Mouse (Mus musculus): Measurements from ENCODE around the gene Igf1r. TPM values are rescaled to one million over a fixed set of nuclear protein-coding genes. Genes with fewer than 3 reads are reported as not detected.

The Igf1r gene
- polyA plus RNA-seq, 1 experiment from 2014 or later = 15.2 TPM

DNA sequence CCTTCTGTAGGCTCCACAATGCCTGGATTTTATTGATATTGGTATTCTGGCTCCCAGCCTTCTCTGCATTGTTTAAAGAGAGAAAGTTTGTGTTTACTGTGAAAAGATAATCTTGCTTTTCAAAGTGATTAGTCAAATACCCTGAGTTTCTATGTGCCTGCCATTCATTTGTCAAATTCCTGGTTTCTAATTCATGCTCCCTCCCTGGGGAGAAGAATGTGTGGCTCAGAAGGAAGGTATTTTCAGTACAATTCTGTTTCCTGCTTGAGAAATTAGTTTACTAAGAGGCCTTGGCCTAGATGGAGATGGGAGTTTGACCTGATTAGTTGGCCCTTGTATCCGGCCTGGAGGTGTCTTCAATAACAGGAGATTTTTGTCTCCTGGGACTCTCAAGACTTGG lies 228.5 kb downstream of the Igf1r start:
- Histone ChIP-seq H3K9ac (no peak overlapping the region), H3K4me3 (replicated peaks) (no peak overlapping the region), H3K36me3 (peaks cover 13% of the 10 kb centered on the region; the same call in 1 of the 2 replicates), H3K4me1 (replicated peaks) (no peaks in the 10 kb centered on the region), H3K9me3 (no peaks in the 10 kb centered on the region), H3K27ac (no peak overlapping the region), H3K4me2 (replicated peaks) (no peak overlapping the region), H3K27me3 (replicated peaks) (no peaks in the 10 kb centered on the region)
- WGBS = 66% methylated on average over 1 of the region's 1 CpGs
- ATAC-seq = no peak

DNA sequence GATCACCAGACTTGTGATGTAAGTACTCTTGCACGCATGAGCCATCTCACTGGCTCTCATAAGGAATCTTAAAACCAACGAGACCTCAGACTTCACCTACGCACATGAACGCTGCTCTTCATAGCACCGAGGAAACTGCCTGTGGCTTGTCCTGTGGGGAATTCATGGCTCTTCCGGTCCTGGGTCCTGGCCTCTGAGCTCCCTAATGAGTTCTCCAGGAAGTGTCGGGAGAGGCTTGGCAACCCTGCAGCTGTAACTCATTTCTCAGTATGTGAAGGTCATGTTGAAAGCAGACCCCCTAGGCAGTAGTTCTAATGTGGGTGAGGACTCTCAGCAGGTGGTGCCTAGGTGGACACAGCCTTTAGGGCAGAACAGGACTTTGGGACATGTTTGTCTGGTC lies 229.4 kb downstream of the Igf1r start:
- Histone ChIP-seq H3K4me1 (replicated peaks) (no peaks in the 10 kb centered on the region), H3K9me3 (no peaks in the 10 kb centered on the region), H3K9ac (no peak overlapping the region), H3K27me3 (replicated peaks) (no peaks in the 10 kb centered on the region), H3K4me2 (replicated peaks) (no peak overlapping the region), H3K36me3 (peaks cover 13% of the 10 kb centered on the region; the same call in 1 of the 2 replicates), H3K27ac (no peak overlapping the region), H3K4me3 (replicated peaks) (no peak overlapping the region)
- ATAC-seq = no peak
- WGBS = 77% methylated on average over 7 of the region's 7 CpGs

- Histone ChIP-seq H3K4me3 (replicated peaks) (no peak overlapping the region), H3K27ac (no peak overlapping the region), H3K27me3 (replicated peaks) (no peaks in the 10 kb centered on the region), H3K9ac (no peak overlapping the region), H3K4me2 (replicated peaks) (no peak overlapping the region), H3K4me1 (replicated peaks) (no peaks in the 10 kb centered on the region), H3K9me3 (no peaks in the 10 kb centered on the region), H3K36me3 (peaks cover 13% of the 10 kb centered on the region; the same call in 1 of the 2 replicates)
- 91% methylated on average over 6 of the region's 6 CpGs for WGBS
- no peak for ATAC-seq
Observed at GRCm38 (mm10) chr7:68182773-68183172, 230.1 kb downstream of the Igf1r start.

GRCm38 (mm10) chr7:68183421-68183820 lies 230.8 kb downstream of the Igf1r start:
- Histone ChIP-seq H3K27me3 (replicated peaks) (no peaks in the 10 kb centered on the region), H3K4me3 (replicated peaks) (no peak overlapping the region), H3K27ac (no peak overlapping the region), H3K9ac (no peak overlapping the region), H3K9me3 (no peaks in the 10 kb centered on the region), H3K4me2 (replicated peaks) (no peak overlapping the region), H3K36me3 (peaks cover 13% of the 10 kb centered on the region; the same call in 1 of the 2 replicates), H3K4me1 (replicated peaks) (no peaks in the 10 kb centered on the region)
- ATAC-seq = no peak
- WGBS = 87% methylated on average over 10 of the region's 10 CpGs

- Histone ChIP-seq H3K4me2 (replicated peaks) (no peak overlapping the region), H3K9me3 (no peaks in the 10 kb centered on the region), H3K27me3 (replicated peaks) (no peaks in the 10 kb centered on the region), H3K4me1 (replicated peaks) (no peaks in the 10 kb centered on the region), H3K36me3 (peaks cover 27% of the 10 kb centered on the region), H3K9ac (no peak overlapping the region), H3K4me3 (replicated peaks) (no peak overlapping the region), H3K27ac (no peak overlapping the region)
- ATAC-seq = no peak
- WGBS = 63% methylated on average over 6 of the region's 6 CpGs
Observed at GRCm38 (mm10) chr7:68189211-68189610, 236.6 kb downstream of the Igf1r start.

DNA sequence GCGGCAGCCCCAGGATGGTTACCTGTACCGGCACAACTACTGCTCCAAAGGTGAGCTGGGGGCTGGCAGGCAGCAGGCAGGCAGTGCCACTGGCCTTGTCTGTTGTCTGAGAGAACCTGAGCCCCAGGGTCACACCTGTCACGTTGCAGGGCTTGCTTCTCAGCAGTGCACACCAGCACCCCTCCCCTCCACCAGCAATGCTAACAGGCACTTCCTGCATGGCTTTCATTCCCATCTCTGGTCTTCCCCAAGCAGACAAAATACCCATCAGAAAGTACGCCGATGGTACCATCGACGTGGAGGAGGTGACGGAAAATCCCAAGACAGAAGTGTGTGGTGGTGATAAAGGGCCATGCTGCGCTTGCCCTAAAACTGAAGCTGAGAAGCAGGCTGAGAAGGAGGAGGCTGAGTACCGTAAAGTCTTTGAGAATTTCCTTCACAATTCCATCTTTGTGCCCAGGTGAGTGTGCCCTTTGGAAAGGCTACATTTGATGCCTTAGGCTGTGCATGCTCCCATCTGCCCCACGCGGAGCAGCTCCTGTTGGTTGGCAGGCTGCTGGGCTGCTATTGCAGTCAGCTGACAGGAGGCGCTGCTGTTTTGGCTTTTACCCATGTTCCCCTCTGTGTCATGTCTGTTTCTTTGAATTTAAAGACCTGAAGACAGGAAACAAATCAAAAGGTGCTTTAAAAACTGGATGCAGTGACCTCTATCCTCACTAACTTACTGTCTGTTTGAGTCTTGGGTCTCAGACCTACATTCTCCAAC lies 237.2 kb downstream of the Igf1r start:
- ATAC-seq = no peak
- Histone ChIP-seq H3K4me3 (replicated peaks) (no peak overlapping the region), H3K9ac (no peak overlapping the region), H3K27me3 (replicated peaks) (no peaks in the 10 kb centered on the region), H3K4me1 (replicated peaks) (no peaks in the 10 kb centered on the region), H3K36me3 (peaks cover 23% of the 10 kb centered on the region), H3K9me3 (no peaks in the 10 kb centered on the region), H3K27ac (no peak overlapping the region), H3K4me2 (replicated peaks) (no peak overlapping the region)
- WGBS = 87% methylated on average over 13 of the region's 13 CpGs

GRCm38 (mm10) chr7:68193958-68194695 lies 241.5 kb downstream of the Igf1r start:
- Histone ChIP-seq H3K36me3 (peaks cover 20% of the 10 kb centered on the region; the same call in 1 of the 2 replicates), H3K27me3 (replicated peaks) (no peaks in the 10 kb centered on the region), H3K4me3 (replicated peaks) (no peak overlapping the region), H3K27ac (no peak overlapping the region), H3K4me1 (replicated peaks) (no peaks in the 10 kb centered on the region), H3K9ac (no peak overlapping the region), H3K9me3 (no peaks in the 10 kb centered on the region), H3K4me2 (replicated peaks) (no peak overlapping the region)
- 80% methylated on average over 15 of the region's 15 CpGs for WGBS
- ATAC-seq = no peak

DNA sequence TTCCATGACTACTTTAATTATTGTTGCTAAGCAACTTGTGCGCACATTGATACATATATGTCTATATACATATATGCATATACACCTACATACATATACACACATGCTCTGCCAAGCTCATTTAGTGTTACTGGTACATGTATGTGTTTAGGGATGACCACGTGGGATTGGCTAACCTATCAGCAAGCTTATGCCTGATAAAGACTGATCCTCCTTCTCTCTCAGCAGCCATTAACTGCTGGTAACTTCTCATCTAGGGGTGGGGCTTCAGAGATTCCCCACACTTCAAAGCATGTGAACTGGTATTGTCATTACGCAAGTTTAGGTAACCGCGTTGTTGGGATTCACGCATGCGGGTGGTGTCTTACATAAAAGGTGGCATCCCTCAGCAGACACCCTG lies 247.0 kb downstream of the Igf1r start:
- no peaks in the 10 kb centered on the region for H3K4me1 ChIP-seq (replicated peaks)
- whole genome bisulfite sequencing = 95% methylated on average over 7 of the region's 7 CpGs
- H3K36me3 ChIP-seq = peaks cover 12% of the 10 kb centered on the region; the same call in 1 of the 2 replicates
- no peak overlapping the region for H3K9ac ChIP-seq
- H3K4me3 ChIP-seq (replicated peaks) = no peak overlapping the region
- no peak overlapping the region for H3K4me2 ChIP-seq (replicated peaks)
- no peak overlapping the region for H3K27ac ChIP-seq
- no peaks in the 10 kb centered on the region for H3K27me3 ChIP-seq (replicated peaks)
- ATAC-seq = no peak
- H3K9me3 ChIP-seq = no peaks in the 10 kb centered on the region

DNA sequence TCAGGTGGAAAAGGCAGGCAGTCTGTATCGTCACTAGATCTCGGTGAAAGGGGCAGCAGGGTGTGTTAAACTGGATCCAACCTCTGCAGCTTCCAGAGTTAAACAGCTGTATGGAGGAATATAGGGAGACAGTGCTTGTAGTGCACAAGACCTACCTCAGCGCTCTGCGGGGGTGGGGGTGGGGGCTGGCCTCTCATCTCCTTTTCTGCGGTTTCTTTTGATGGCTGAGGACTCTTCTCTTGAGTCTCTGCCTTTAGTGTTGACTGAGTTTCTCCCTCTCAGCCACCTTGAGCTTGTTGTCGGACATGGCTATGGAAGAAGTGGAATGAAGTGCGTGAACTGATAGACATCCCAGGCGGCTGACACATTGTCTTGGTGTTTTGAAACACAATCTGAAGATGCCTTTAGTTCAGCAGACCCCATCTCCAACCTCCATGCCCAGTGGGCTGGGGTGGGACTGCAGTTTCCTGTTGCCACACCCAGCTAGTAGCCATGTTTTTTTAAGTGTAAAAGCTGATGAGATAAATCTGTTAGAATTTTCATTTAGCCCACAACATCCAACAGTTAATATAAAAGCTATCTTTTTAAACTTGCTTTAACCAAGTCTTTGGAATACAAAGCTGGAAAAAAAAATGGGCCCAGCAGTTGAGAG lies 253.3 kb downstream of the Igf1r start:
- H3K27me3 ChIP-seq (replicated peaks) = no peaks in the 10 kb centered on the region
- H3K4me3 ChIP-seq (replicated peaks) = no peak overlapping the region
- WGBS = 92% methylated on average over 8 of the region's 8 CpGs
- no peak overlapping the region for H3K9ac ChIP-seq
- H3K4me2 ChIP-seq (replicated peaks) = no peak overlapping the region
- no peaks in the 10 kb centered on the region for H3K4me1 ChIP-seq (replicated peaks)
- H3K9me3 ChIP-seq = no peaks in the 10 kb centered on the region
- H3K36me3 ChIP-seq = peaks cover 15% of the 10 kb centered on the region
- H3K27ac ChIP-seq = no peak overlapping the region
- no peak for ATAC-seq

DNA sequence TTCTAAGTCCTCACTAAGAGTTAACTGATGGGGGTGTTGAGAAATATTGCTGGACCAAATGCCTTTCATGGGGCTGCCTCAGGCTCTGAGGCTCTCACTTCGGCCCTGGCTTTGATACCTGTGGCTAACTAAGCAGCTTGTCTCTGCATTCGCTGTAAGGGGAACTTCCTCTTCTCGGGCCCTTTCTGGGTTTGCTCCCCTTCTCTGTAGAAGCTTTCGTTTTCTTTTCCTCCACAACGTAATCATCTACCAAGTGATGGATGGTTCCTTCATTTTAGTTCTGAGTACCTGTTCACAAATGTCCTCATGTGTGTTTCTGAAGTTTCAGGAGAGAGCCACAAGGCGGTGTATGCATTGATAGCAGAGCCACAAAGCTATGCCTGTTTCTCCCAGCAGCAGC lies 256.4 kb downstream of the Igf1r start:
- Histone ChIP-seq H3K27me3 (replicated peaks) (no peaks in the 10 kb centered on the region), H3K4me2 (replicated peaks) (no peak overlapping the region), H3K9me3 (no peaks in the 10 kb centered on the region), H3K4me3 (replicated peaks) (no peak overlapping the region), H3K27ac (no peak overlapping the region), H3K4me1 (replicated peaks) (no peaks in the 10 kb centered on the region), H3K9ac (no peak overlapping the region), H3K36me3 (peaks cover 11% of the 10 kb centered on the region)
- no peak for ATAC-seq
- WGBS = 87% methylated on average over 6 of the region's 6 CpGs

- ATAC-seq = no peak
- no peaks in the 10 kb centered on the region for H3K27me3 ChIP-seq (replicated peaks)
- H3K27ac ChIP-seq = no peak overlapping the region
- no peak overlapping the region for H3K4me3 ChIP-seq (replicated peaks)
- WGBS = 64% methylated on average over 4 of the region's 4 CpGs
- no peaks in the 10 kb centered on the region for H3K9me3 ChIP-seq
- no peaks in the 10 kb centered on the region for H3K4me1 ChIP-seq (replicated peaks)
- H3K36me3 ChIP-seq = peaks cover 11% of the 10 kb centered on the region
- no peak overlapping the region for H3K4me2 ChIP-seq (replicated peaks)
- H3K9ac ChIP-seq = no peak overlapping the region
Observed at GRCm38 (mm10) chr7:68210417-68210816, 257.8 kb downstream of the Igf1r start.

- no peaks in the 10 kb centered on the region for H3K27me3 ChIP-seq (replicated peaks)
- no peak overlapping the region for H3K4me2 ChIP-seq (replicated peaks)
- ATAC-seq = no peak
- no peaks in the 10 kb centered on the region for H3K4me1 ChIP-seq (replicated peaks)
- no peak overlapping the region for H3K9ac ChIP-seq
- no peaks in the 10 kb centered on the region for H3K9me3 ChIP-seq
- H3K36me3 ChIP-seq = peaks cover 17% of the 10 kb centered on the region
- no peak overlapping the region for H3K27ac ChIP-seq
- H3K4me3 ChIP-seq (replicated peaks) = no peak overlapping the region
- 77% methylated on average over 7 of the region's 7 CpGs for WGBS
Observed at GRCm38 (mm10) chr7:68211883-68212282, 259.3 kb downstream of the Igf1r start.

Data from intestine, embryonic 15.5 days (tissue).